Mouse (Mus musculus): ENCODE results near the gene Gm17651.

DNA sequence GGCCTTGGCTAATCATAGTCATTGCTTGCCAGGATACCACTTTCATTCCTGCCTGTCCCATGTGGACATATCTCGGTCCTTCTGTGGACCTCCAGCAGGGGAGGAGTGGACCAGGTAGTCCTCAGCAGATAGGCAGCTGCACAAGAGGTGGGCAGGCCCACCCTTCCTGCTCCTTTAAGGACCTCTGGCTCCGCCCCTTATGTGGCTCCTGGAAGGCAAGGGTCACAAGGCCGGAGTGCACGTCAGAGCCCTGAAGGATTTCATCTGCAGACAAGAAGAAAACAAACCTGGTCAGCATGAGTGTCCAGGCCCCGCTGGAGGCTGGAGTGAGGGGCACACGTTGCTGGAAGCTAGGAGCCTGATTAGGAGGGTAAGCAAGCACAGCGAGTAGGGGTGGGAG, 16.1 kb upstream of the Gm17651 start:
- TF ChIP-seq CTCF (IDR thresholded peaks at IDR 0.05): no peak
- TF ChIP-seq EP300 (IDR thresholded peaks at IDR 0.05): no peak
